Mouse (Mus musculus) small intestine, adult 2 months (tissue): ENCODE measurements around the gene Esrrg. TPM values are rescaled to one million over a fixed set of nuclear protein-coding genes. Genes with fewer than 3 reads are reported as not detected.

Experiments used
- H3K27ac ChIP-seq: fragments of 200-500 bp; 2 replicates; pipeline ENCODE4 v1.5.1; 2012; ENCODE audit warnings: low read depth, low read length, control low read depth, inconsistent platforms; ENCODE audit not compliant: insufficient read depth
- H3K27me3 ChIP-seq: fragments of 200-500 bp; 2 replicates; pipeline ENCODE4 v1.6.1; 2012; ENCODE audit warnings: mild to moderate bottlenecking, moderate library complexity, low read length, inconsistent platforms; ENCODE audit not compliant: control insufficient read depth, insufficient read depth
- H3K36me3 ChIP-seq: fragments of 200-500 bp; 2 replicates; pipeline ENCODE4 v1.6.1; 2012; ENCODE audit warnings: mild to moderate bottlenecking, low read length, control low read depth, inconsistent platforms; ENCODE audit not compliant: control insufficient read depth, insufficient read depth
- H3K4me1 ChIP-seq: fragments of 200-500 bp; 2 replicates; pipeline ENCODE4 v1.6.1; 2012; ENCODE audit warnings: low read length, inconsistent platforms, mixed read lengths; ENCODE audit not compliant: control insufficient read depth, insufficient read depth, insufficient read length
- H3K4me3 ChIP-seq: fragments of 200-500 bp; 2 replicates; pipeline ENCODE4 v1.5.1; 2012; ENCODE audit warnings: low read depth, mild to moderate bottlenecking, control low read depth, inconsistent platforms, low read length, moderate library complexity
- CTCF ChIP-seq: fragments of 200-500 bp; IDR thresholded peaks from 2 replicates; pipeline ENCODE4 v1.5.1; 2012; ENCODE audit warnings: low read depth, mild to moderate bottlenecking, control low read depth, inconsistent platforms, low read length, moderate library complexity, mixed read lengths; ENCODE audit not compliant: insufficient replicate concordance, insufficient read length; ENCODE audit errors: extremely low read depth
- POLR2A ChIP-seq: fragments of 200-500 bp; IDR thresholded peaks from 2 replicates; pipeline ENCODE4 v1.6.1; 2012; ENCODE audit warnings: low read depth, mild to moderate bottlenecking, control low read depth, inconsistent platforms, low read length, moderate library complexity
- WGBS: fragments of 180-500 bp; shearing (Covaris S2); methylation state at CpG from one replicate; pipeline ENCODE4 v1.1.7; 2018; 5-methylcytosine and 5-hydroxymethylcytosine counted together
- polyA plus RNA-seq: library from polyadenylated mRNA; depleted of rRNA; stranded (reverse); fragments of >200 nt; gene quantifications from 2 replicates; pipeline ENCODE4 v1.2.3, GENCODE M21; 2012

Gene Esrrg
- polyA plus RNA-seq, 1 experiment = 0.72 TPM

- whole genome bisulfite sequencing = 76% methylated on average over 7 of the region's 7 CpGs
- no peaks in the 10 kb centered on the region for H3K36me3 ChIP-seq
- no peak for TF ChIP-seq POLR2A
- no peak for TF ChIP-seq CTCF
Measured at GRCm38 (mm10) chr1:187787055-187788016, 178.7 kb downstream of the Esrrg start.

GRCm38 (mm10) chr1:187794240-187794930 lies 185.8 kb downstream of the Esrrg start:
- no peaks in the 10 kb centered on the region for H3K27me3 ChIP-seq
- H3K4me1 ChIP-seq = no peaks in the 10 kb centered on the region
- WGBS = 85% methylated on average over 5 of the region's 5 CpGs
- H3K36me3 ChIP-seq = no peaks in the 10 kb centered on the region
- TF ChIP-seq POLR2A (no peak), CTCF (no peak)
- H3K27ac ChIP-seq = no peak overlapping the region
- no peak overlapping the region for H3K4me3 ChIP-seq

More at GRCm38 (mm10) chr1:187787055-187788016, 178.7 kb downstream of the Esrrg start:
- no peaks in the 10 kb centered on the region for H3K27me3 ChIP-seq
- H3K27ac ChIP-seq = no peak overlapping the region
- no peaks in the 10 kb centered on the region for H3K4me1 ChIP-seq
- no peak overlapping the region for H3K4me3 ChIP-seq

GRCm38 (mm10) chr1:187795551-187795950 lies 187.0 kb downstream of the Esrrg start:
- no peaks in the 10 kb centered on the region for H3K36me3 ChIP-seq
- 38% methylated on average over 3 of the region's 3 CpGs for WGBS
- no peak overlapping the region for H3K27ac ChIP-seq
- no peaks in the 10 kb centered on the region for H3K4me1 ChIP-seq
- no peak for TF ChIP-seq POLR2A
- no peak for TF ChIP-seq CTCF
- no peaks in the 10 kb centered on the region for H3K27me3 ChIP-seq
- no peak overlapping the region for H3K4me3 ChIP-seq

- WGBS = 21% methylated on average over 7 of the region's 7 CpGs
- TF ChIP-seq CTCF = no peak
- TF ChIP-seq POLR2A = no peak
- Histone ChIP-seq H3K4me3 (no peak overlapping the region), H3K27me3 (no peaks in the 10 kb centered on the region), H3K36me3 (no peaks in the 10 kb centered on the region), H3K27ac (no peak overlapping the region), H3K4me1 (peaks cover 2% of the 10 kb centered on the region; the same call in 1 of the 2 replicates)
Measured at GRCm38 (mm10) chr1:187799300-187799699, 190.7 kb downstream of the Esrrg start.

DNA sequence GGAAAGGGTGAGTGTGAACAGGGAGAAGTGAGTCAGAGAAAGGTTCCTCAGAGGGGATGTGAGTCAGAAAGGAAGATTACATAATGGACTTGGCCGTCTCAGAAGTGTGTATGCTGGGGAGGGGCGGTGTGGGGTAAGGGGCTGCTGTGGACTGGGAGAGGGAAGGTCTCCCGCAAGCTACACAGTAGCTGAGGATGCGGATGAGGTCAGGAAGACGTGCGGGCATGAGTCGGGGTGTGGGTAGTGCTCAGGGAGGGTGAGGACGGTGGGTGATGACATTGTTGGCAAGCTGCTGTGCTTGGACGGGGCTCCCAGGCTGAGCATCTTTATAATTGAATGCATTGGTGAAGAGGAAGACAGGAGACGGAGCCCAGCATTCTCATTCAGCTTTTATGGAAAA lies 192.2 kb downstream of the Esrrg start:
- no peaks in the 10 kb centered on the region for H3K36me3 ChIP-seq
- H3K27ac ChIP-seq = no peak overlapping the region
- H3K27me3 ChIP-seq = no peaks in the 10 kb centered on the region
- H3K4me3 ChIP-seq = no peak overlapping the region
- WGBS = 86% methylated on average over 10 of the region's 10 CpGs
- H3K4me1 ChIP-seq = peaks cover 2% of the 10 kb centered on the region; the same call in 1 of the 2 replicates
- no peak for TF ChIP-seq POLR2A
- TF ChIP-seq CTCF = no peak

- TF ChIP-seq CTCF (no peak), POLR2A (no peak)
- H3K27ac ChIP-seq = no peak overlapping the region
- H3K36me3 ChIP-seq = no peaks in the 10 kb centered on the region
- 21% methylated on average over 5 of the region's 5 CpGs for WGBS
- H3K27me3 ChIP-seq = no peaks in the 10 kb centered on the region
- peaks cover 5% of the 10 kb centered on the region; the same call in 1 of the 2 replicates for H3K4me1 ChIP-seq
- no peak overlapping the region for H3K4me3 ChIP-seq
Measured at GRCm38 (mm10) chr1:187803566-187803965, 195.0 kb downstream of the Esrrg start.

DNA sequence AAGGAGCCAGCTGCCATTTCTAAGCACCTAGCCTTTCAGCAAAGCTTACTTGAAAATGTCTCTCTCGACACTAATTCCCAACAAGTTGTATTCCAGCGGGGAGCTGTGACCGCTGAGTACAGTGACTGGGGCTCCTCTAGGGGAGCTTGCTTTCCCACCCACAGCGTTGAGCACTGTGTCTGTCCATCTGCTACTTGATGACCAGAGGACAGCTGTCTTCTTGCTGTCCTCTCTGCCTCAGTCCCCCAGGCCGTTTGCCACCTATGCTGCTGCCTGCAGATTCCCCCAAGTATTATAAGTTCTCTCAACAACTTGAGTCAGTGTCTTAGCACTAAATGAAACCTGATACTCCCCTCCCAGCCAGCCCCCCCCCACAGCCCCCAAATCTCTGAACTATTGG lies 195.4 kb downstream of the Esrrg start:
- H3K27ac ChIP-seq = no peak overlapping the region
- 21% methylated on average over 5 of the region's 5 CpGs for WGBS
- H3K4me1 ChIP-seq = peaks cover 6% of the 10 kb centered on the region; the same call in 1 of the 2 replicates
- no peak overlapping the region for H3K4me3 ChIP-seq
- TF ChIP-seq POLR2A (no peak), CTCF (no peak)
- no peaks in the 10 kb centered on the region for H3K27me3 ChIP-seq
- H3K36me3 ChIP-seq = no peaks in the 10 kb centered on the region
